Mouse (Mus musculus) testis, adult 2 months (tissue): ENCODE data around the gene Foxb2.
"Not testable (repeated sequence)": the region's sequence is repeated elsewhere in the genome, so short reads cannot be mapped to it uniquely, and the experiment has no call there.

ENCODE experiments used
- CTCF ChIP-seq: fragments of 200-500 bp; IDR thresholded peaks from 2 replicates; pipeline ENCODE4 v1.5.1; 2012; ENCODE audit warnings: low read depth, mild to moderate bottlenecking, inconsistent platforms, low read length, moderate library complexity; ENCODE audit not compliant: control insufficient read depth, insufficient read depth, insufficient replicate concordance
- POLR2A ChIP-seq: fragments of 200-500 bp; IDR thresholded peaks from 2 replicates; pipeline ENCODE4 v1.6.1; 2012; ENCODE audit warnings: low read depth, mild to moderate bottlenecking, inconsistent platforms, low read length, moderate library complexity; ENCODE audit not compliant: control insufficient read depth

GRCm38 (mm10) chr19:16844091-16844490 is 29.5 kb downstream of the Foxb2 start:
- not testable (repeated sequence) for TF ChIP-seq POLR2A, CTCF
